Mouse (Mus musculus) heart, adult 2 months (tissue): Measurements from ENCODE around the gene Efcc1.

Experiments
- CTCF ChIP-seq: fragments of 200-600 bp; IDR thresholded peaks from 2 replicates; pipeline ENCODE4 v1.8.1; 2022; ENCODE audit warnings: antibody characterized with exemption, mild to moderate bottlenecking, moderate library complexity
- POLR2A ChIP-seq: fragments of 200-500 bp; IDR thresholded peaks from 2 replicates; pipeline ENCODE4 v1.6.1; 2011; ENCODE audit warnings: mild to moderate bottlenecking, low read depth, low read length, control low read depth; ENCODE audit not compliant: insufficient read depth

- TF ChIP-seq POLR2A (no peak), CTCF (peak; percentile 39)
These were observed at the start of gene Efcc1 for GRCm38 (mm10) chr6:87730591-87731462.
